Mouse (Mus musculus): ENCODE data around the gene Clec16a. TPM values are rescaled to one million over a fixed set of nuclear protein-coding genes. Genes with fewer than 3 reads are reported as not detected.

The Clec16a gene
- polyA plus RNA-seq, 1 experiment from 2014 or later, result 13.9 TPM

DNA sequence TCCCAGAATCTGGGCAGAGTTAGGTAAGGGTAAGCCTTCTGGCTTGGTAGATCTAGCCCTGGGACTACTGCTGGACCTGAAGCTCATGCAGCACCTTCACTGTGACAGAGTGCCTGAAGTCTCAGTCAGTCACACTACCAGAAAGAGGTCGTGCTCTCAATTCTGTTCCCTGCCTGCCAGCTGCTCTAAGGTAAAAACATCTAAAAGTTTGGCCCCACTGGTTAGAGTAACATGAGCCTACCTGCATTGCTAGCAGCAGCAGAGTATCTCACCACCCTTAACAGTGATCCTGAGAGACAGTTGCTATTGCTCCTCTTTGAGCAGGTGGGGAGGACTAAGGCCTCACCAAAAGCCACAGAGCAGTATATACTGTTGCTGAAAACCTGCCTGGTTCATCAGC is 160.3 kb downstream of the Clec16a start:
- Histone ChIP-seq H3K4me3 (ENCODE audit: inconsistent target) (no peak overlapping the region), H3K36me3 (ENCODE audit: inconsistent target) (no peaks in the 10 kb centered on the region), H3K79me2 (ENCODE audit: inconsistent target) (no peaks in the 10 kb centered on the region), H3K27ac (no peak overlapping the region)
- 88% methylated on average over 1 of the region's 1 CpGs for WGBS (ENCODE audit: missing documents)

GRCm38 (mm10) chr16:10711524-10711923 is 166.4 kb downstream of the Clec16a start:
- Histone ChIP-seq H3K36me3 (ENCODE audit: inconsistent target) (no peaks in the 10 kb centered on the region), H3K27ac (no peak overlapping the region), H3K79me2 (ENCODE audit: inconsistent target) (no peaks in the 10 kb centered on the region), H3K4me3 (ENCODE audit: inconsistent target) (no peak overlapping the region)
- WGBS (ENCODE audit: missing documents), result 90% methylated on average over 1 of the region's 1 CpGs

DNA sequence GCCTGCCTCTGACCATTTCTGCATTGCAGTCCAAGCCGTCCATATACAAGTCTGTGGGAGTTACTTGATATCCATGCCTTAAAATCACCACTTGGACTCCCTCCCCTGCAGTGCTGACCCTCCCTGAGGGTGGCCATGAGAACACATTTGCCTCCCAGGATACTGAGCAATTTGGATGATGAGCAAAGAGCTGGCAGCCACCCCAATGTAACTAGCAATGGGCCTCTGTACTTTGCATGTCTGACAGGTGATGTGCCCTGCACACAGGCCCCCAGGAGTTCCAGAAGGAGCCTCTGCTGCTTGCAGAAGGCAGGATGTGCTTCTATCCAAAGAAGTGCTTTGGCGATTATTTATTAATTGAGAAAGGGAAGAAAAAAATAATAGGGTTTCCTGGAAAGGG is 167.9 kb downstream of the Clec16a start:
- Histone ChIP-seq H3K4me3 (ENCODE audit: inconsistent target) (no peak overlapping the region), H3K27ac (peak overlapping the region; percentile 62), H3K79me2 (ENCODE audit: inconsistent target) (no peaks in the 10 kb centered on the region), H3K36me3 (ENCODE audit: inconsistent target) (no peaks in the 10 kb centered on the region)
- 54% methylated on average over 2 of the region's 2 CpGs for WGBS (ENCODE audit: missing documents)

DNA sequence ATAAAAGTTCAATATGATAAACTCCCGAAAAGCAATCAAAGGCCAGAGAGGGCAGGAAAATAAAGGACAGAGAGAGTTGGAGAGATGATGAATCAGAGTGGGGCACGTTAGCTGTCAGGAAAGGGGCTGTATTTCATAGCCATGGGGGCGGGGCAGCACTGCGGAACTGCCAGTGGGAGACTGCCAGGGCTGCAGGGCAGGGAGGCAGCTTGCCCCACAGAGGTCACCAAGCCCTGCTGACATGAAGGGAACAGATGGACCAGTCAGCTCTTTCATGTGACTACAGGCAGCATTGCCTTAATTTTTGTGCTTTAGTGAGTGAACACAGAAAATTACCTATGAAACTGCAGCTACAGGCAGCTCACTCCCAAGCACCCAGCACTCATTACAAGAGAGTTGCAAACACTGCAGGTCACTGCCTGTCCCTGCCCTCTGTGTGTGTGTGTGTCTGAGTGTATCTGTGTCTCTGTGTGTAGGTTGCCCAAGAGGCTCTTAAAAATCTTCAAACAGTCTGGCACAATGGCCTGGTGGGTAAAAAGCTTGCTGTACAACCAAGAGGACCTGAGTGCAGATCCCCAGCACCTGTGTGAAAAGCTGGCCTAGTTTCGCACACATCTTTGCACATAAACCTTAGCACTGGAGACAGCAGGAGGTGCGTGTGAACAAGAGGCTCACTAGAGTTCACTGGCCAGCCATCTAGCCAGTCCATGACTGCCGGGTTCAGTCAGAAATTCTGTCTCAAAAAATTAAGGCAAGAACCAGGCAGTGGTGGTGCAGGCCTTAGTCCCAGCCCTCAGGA is 168.5 kb downstream of the Clec16a start:
- H3K27ac ChIP-seq, result peak overlapping the region; percentile 62
- H3K4me3 ChIP-seq (ENCODE audit: inconsistent target), result no peak overlapping the region
- WGBS (ENCODE audit: missing documents), result 45% methylated on average over 7 of the region's 7 CpGs
- H3K79me2 ChIP-seq (ENCODE audit: inconsistent target), result no peaks in the 10 kb centered on the region
- no peaks in the 10 kb centered on the region for H3K36me3 ChIP-seq (ENCODE audit: inconsistent target)

GRCm38 (mm10) chr16:10715211-10715610 is 170.1 kb downstream of the Clec16a start:
- 96% methylated on average over 5 of the region's 5 CpGs for WGBS (ENCODE audit: missing documents)
- H3K79me2 ChIP-seq (ENCODE audit: inconsistent target), result no peaks in the 10 kb centered on the region
- H3K36me3 ChIP-seq (ENCODE audit: inconsistent target), result no peaks in the 10 kb centered on the region
- no peak overlapping the region for H3K27ac ChIP-seq
- H3K4me3 ChIP-seq (ENCODE audit: inconsistent target), result no peak overlapping the region

DNA sequence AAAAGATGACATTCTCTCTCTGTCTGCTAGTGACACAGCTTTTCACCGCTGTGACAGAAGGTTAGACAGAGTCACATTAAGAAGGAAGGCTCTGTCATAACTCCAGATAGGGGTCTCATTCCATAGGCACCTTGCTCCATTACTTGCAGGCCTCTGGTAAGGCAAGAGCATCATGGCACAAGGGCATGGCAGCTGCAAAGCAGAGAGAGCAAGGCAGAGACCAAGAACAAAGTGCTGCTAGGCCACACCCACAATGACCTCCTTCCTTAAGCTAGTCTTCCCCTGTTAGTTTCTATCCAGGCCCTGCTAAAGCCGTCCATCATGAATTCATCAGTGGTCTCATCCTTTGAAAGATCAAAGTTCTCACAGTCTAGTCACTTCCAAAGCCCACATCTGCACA is 170.5 kb downstream of the Clec16a start:
- H3K36me3 ChIP-seq (ENCODE audit: inconsistent target), result no peaks in the 10 kb centered on the region
- WGBS (ENCODE audit: missing documents), result 84% methylated on average over 2 of the region's 2 CpGs
- no peak overlapping the region for H3K4me3 ChIP-seq (ENCODE audit: inconsistent target)
- H3K27ac ChIP-seq, result no peak overlapping the region
- H3K79me2 ChIP-seq (ENCODE audit: inconsistent target), result no peaks in the 10 kb centered on the region

GRCm38 (mm10) chr16:10716696-10717095 is 171.6 kb downstream of the Clec16a start:
- Histone ChIP-seq H3K79me2 (ENCODE audit: inconsistent target) (no peaks in the 10 kb centered on the region), H3K27ac (no peak overlapping the region), H3K4me3 (ENCODE audit: inconsistent target) (no peak overlapping the region), H3K36me3 (ENCODE audit: inconsistent target) (no peaks in the 10 kb centered on the region)
- WGBS (ENCODE audit: missing documents), result 91% methylated on average over 2 of the region's 2 CpGs

GRCm38 (mm10) chr16:10719971-10720370 is 174.8 kb downstream of the Clec16a start:
- 56% methylated on average over 6 of the region's 6 CpGs for WGBS (ENCODE audit: missing documents)

DNA sequence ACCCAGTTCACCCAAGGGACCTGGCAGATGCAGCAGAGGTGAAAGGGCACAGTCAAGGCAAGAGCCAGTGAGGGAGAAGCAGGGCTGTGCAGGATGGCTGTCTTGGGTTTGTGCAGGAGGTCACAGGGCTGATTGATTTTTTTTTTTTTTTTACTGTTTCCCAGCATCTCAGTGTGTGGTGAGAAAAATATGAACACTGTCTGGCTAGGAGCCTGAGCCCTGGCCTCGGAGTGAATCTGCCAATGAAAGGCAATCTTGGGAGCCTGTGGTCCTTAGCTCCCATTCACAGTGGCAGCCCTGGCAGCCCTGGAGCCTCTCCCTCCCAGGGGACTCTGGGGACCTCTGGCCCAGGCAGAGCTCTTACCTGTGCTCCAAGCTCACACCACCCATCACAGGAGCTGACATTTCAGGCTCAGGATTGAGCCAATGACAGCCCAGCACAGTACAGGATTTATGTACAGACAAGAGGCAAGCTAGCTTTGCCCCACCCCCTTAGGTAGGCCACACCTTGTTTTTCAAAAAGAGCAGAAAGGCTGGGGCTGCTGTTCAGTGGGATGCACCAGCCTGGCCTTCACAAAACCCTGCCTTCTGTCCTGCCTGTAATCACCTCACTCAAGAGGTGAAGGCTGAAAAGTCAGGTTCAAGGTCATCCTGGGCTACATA is 177.9 kb downstream of the Clec16a start:
- Histone ChIP-seq H3K79me2 (ENCODE audit: inconsistent target) (no peaks in the 10 kb centered on the region), H3K27ac (no peak overlapping the region), H3K36me3 (ENCODE audit: inconsistent target) (no peaks in the 10 kb centered on the region), H3K4me3 (ENCODE audit: inconsistent target) (no peak overlapping the region)
- 100% methylated on average over 1 of the region's 1 CpGs for WGBS (ENCODE audit: missing documents)

More at GRCm38 (mm10) chr16:10719971-10720370, 174.8 kb downstream of the Clec16a start:
- Histone ChIP-seq H3K4me3 (ENCODE audit: inconsistent target) (no peak overlapping the region), H3K79me2 (ENCODE audit: inconsistent target) (no peaks in the 10 kb centered on the region), H3K27ac (no peak overlapping the region), H3K36me3 (ENCODE audit: inconsistent target) (no peaks in the 10 kb centered on the region)

DNA sequence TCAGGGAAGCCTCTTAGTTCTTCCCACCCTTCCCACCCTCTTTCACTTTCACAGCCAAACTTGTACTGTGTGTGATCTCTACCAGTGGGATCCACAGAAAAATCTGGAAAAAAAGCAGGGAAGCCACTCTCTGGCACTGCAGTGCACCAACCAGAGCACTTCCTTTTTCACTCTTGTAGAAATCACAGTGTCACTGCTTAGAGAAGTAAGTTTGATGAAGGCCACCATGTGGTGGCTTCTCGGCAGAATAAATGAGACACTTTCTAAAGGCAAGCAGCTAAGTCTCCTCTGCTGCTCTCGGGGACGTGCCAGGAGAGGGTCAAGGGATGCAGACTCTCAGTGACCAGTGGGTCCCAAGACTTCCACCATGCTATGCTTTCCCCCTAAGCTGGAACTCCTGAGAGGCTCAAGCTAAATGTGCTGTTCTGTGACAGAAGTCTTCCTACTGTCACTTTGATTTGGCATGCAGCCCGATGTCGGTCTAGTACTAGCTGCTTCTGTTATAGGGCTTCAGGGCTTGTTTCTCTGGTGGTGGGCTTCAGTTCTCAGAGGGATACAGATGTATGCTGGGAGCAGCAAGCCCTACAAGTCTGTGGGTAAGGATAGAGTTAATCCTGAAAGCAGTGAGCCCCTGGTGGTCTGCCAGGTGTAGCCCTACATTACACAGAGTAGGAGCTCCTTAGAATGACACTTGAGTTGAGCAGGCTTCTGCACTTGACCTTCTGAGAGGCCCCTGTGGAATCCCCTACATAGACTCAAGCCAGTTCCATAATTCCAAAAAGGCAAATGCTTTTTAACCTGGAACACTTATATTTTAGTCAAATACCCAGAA is 178.9 kb downstream of the Clec16a start:
- 31% methylated on average over 5 of the region's 5 CpGs for WGBS (ENCODE audit: missing documents)
- no peaks in the 10 kb centered on the region for H3K36me3 ChIP-seq (ENCODE audit: inconsistent target)
- H3K27ac ChIP-seq, result peak overlapping the region; percentile 31
- H3K4me3 ChIP-seq (ENCODE audit: inconsistent target), result no peak overlapping the region
- no peaks in the 10 kb centered on the region for H3K79me2 ChIP-seq (ENCODE audit: inconsistent target)

DNA sequence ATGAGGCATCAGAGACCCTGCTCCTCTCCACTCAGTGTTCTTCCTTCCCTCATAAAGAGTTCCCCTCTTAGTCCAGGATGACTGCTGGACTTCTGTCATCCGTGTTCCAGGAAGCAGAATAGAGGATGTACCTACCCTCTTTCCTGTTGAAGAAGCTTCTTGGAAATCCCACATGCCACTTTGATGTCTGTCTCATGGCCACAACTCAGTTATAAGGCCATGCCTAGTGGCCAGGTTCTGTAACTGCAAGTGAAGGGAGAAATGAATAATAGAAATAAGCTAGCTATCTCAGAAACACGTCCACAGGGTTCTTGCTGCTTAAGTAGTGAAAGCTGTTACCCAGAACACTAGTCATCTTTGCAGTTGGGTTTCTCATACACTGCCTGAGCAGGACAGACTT is 180.0 kb downstream of the Clec16a start:
- Histone ChIP-seq H3K27ac (no peak overlapping the region), H3K4me3 (ENCODE audit: inconsistent target) (no peak overlapping the region), H3K79me2 (ENCODE audit: inconsistent target) (no peaks in the 10 kb centered on the region), H3K36me3 (ENCODE audit: inconsistent target) (no peaks in the 10 kb centered on the region)
- WGBS (ENCODE audit: missing documents), result 65% methylated on average over 2 of the region's 2 CpGs

DNA sequence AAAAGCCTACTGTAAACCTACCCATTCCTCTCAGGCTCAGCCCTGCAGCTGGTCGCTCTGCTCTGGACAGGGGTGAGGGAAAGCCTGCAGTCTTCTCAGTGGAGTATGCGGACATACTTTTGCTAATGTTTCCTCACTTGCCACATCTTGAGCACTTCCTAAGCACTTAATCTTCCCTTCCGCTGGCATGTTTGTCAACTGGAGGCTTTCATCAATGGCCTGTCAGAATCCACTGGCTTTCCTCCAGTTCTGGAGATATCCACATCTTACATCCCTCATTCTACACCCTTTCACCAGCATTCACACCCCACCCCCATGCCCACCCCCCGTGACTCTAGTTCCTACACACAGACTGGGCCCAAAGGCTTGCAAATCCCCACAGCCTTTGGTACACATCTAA is 182.5 kb downstream of the Clec16a start:
- Histone ChIP-seq H3K79me2 (ENCODE audit: inconsistent target) (no peaks in the 10 kb centered on the region), H3K4me3 (ENCODE audit: inconsistent target) (no peak overlapping the region), H3K36me3 (ENCODE audit: inconsistent target) (no peaks in the 10 kb centered on the region), H3K27ac (no peak overlapping the region)
- WGBS (ENCODE audit: missing documents), result 100% methylated on average over 4 of the region's 4 CpGs

- WGBS (ENCODE audit: missing documents), result 92% methylated on average over 3 of the region's 3 CpGs
- Histone ChIP-seq H3K4me3 (ENCODE audit: inconsistent target) (no peak overlapping the region), H3K27ac (no peak overlapping the region), H3K79me2 (ENCODE audit: inconsistent target) (no peaks in the 10 kb centered on the region), H3K36me3 (ENCODE audit: inconsistent target) (no peaks in the 10 kb centered on the region)
Measured at GRCm38 (mm10) chr16:10728886-10729285, 183.7 kb downstream of the Clec16a start.

- H3K36me3 ChIP-seq (ENCODE audit: inconsistent target), result no peaks in the 10 kb centered on the region
- no peak overlapping the region for H3K27ac ChIP-seq
- WGBS (ENCODE audit: missing documents), result 71% methylated on average over 4 of the region's 4 CpGs
- H3K79me2 ChIP-seq (ENCODE audit: inconsistent target), result no peaks in the 10 kb centered on the region
- no peak overlapping the region for H3K4me3 ChIP-seq (ENCODE audit: inconsistent target)
Measured at GRCm38 (mm10) chr16:10730941-10731340, 185.8 kb downstream of the Clec16a start.

DNA sequence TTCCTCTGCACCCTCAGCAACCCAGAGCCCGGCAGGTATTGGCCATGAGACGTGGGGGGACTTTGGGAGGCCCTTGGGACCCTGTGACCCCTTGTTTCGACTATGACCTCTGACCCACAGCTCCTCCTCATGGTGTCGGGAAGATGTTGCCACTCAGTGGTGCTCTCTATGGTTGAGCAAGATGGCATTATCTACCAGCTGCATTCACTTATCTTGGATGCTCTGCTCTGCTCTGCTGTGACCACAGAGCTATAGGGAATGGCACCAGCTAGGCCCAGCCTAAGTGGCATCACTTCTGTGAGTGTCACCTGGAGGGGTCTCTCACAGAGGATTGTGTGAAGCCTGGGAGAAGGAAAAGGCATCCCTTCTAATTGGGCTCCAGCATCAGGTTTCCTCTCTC is 186.6 kb downstream of the Clec16a start:
- H3K36me3 ChIP-seq (ENCODE audit: inconsistent target), result no peaks in the 10 kb centered on the region
- no peak overlapping the region for H3K4me3 ChIP-seq (ENCODE audit: inconsistent target)
- 85% methylated on average over 4 of the region's 4 CpGs for WGBS (ENCODE audit: missing documents)
- no peak overlapping the region for H3K27ac ChIP-seq
- H3K79me2 ChIP-seq (ENCODE audit: inconsistent target), result no peaks in the 10 kb centered on the region
